Mouse (Mus musculus) lung, embryonic 16.5 days (tissue): ENCODE measurements around the gene Zfp704. TPM values are rescaled to one million over a fixed set of nuclear protein-coding genes. Genes with fewer than 3 reads are reported as not detected.

ENCODE experiments used
- ATAC-seq: fragments of 200-750 bp; cut with Nextera tagmentation; 2 replicates; pipeline ENCODE4 v1.8.0; 2017; ENCODE audit warnings: low read depth, mild to moderate bottlenecking, moderate library complexity
- H3K27ac ChIP-seq: fragments of 300-500 bp; sonication (generic); 2 replicates; pipeline ENCODE4 v1.5.1; 2014; ENCODE audit warnings: mild to moderate bottlenecking, control low read depth, low read length
- H3K27me3 ChIP-seq: fragments of 300-500 bp; sonication (generic); 2 replicates; pipeline ENCODE4 v1.6.1; 2014; ENCODE audit warnings: low read depth, low read length, mixed read lengths; ENCODE audit not compliant: control insufficient read depth, insufficient read depth
- H3K36me3 ChIP-seq: fragments of 300-500 bp; sonication (generic); 2 replicates; pipeline ENCODE4 v1.6.1; 2014; ENCODE audit warnings: low read length; ENCODE audit not compliant: control insufficient read depth, insufficient read depth
- H3K4me1 ChIP-seq: fragments of 300-500 bp; sonication (generic); replicated peaks from 2 replicates; pipeline ENCODE4 v1.6.1; 2014; ENCODE audit warnings: low read length, mixed read lengths; ENCODE audit not compliant: control insufficient read depth, insufficient read depth
- H3K4me2 ChIP-seq: fragments of 300-500 bp; sonication (generic); 2 replicates; pipeline ENCODE4 v1.6.1; 2014; ENCODE audit warnings: low read depth, low read length, control low read depth
- H3K4me3 ChIP-seq: fragments of 300-500 bp; sonication (generic); 2 replicates; pipeline ENCODE4 v1.5.1; 2014; ENCODE audit warnings: mild to moderate bottlenecking, low read length, control low read depth
- H3K9ac ChIP-seq: fragments of 300-500 bp; sonication (generic); 2 replicates; pipeline ENCODE4 v1.6.1; 2014; ENCODE audit warnings: low read length, control low read depth
- H3K9me3 ChIP-seq: fragments of 300-500 bp; sonication (generic); 2 replicates; pipeline ENCODE4 v1.6.1; 2016; ENCODE audit warnings: low read length; ENCODE audit not compliant: control insufficient read depth
- WGBS: fragments of 180-500 bp; shearing (Covaris S2); extraction: QIAGEN DNeasy Blood & Tissue Kit; methylation state at CpG from one replicate; pipeline ENCODE4 v1.1.7; 2014; 5-methylcytosine and 5-hydroxymethylcytosine counted together
- polyA plus RNA-seq: library from polyadenylated mRNA; unstranded; fragments of >200 nt; fragmentation: Nextera tagmentation; extraction: Ambion mirVana; gene quantifications from 2 replicates; pipeline ENCODE4 v1.2.1, GENCODE M21; 2015

The Zfp704 gene
- polyA plus RNA-seq, 1 experiment from 2014 or later, result 8.9 TPM

GRCm38 (mm10) chr3:9603866-9604265, 6.0 kb downstream of the Zfp704 start:
- 73% methylated on average over 4 of the region's 4 CpGs for WGBS
- Histone ChIP-seq H3K9me3 (no peaks in the 10 kb centered on the region), H3K4me1 (peaks cover 14% of the 10 kb centered on the region), H3K36me3 (no peaks in the 10 kb centered on the region), H3K9ac (no peak overlapping the region), H3K27me3 (no peaks in the 10 kb centered on the region), H3K4me3 (no peak overlapping the region), H3K27ac (peak overlapping the region; percentile 13; the same call in 1 of the 2 replicates), H3K4me2 (no peak overlapping the region)
- no peak for ATAC-seq

- 67% methylated on average over 6 of the region's 6 CpGs for WGBS
- Histone ChIP-seq H3K27ac (no peak overlapping the region), H3K36me3 (no peaks in the 10 kb centered on the region)
Measured at GRCm38 (mm10) chr3:9600577-9600976, 9.3 kb downstream of the Zfp704 start.

GRCm38 (mm10) chr3:9599738-9600410, 10.0 kb downstream of the Zfp704 start:
- WGBS, result 82% methylated on average over 11 of the region's 11 CpGs
- H3K4me2 ChIP-seq, result no peak overlapping the region
- H3K36me3 ChIP-seq, result no peaks in the 10 kb centered on the region
- H3K27me3 ChIP-seq, result no peaks in the 10 kb centered on the region
- no peak overlapping the region for H3K9ac ChIP-seq
- no peak overlapping the region for H3K4me3 ChIP-seq
- H3K4me1 ChIP-seq, result 0 out of 2 replicates have a peak, but pooled peaks cover 2% of the 10 kb centered on the region
- H3K27ac ChIP-seq, result no peak overlapping the region
- H3K9me3 ChIP-seq, result no peaks in the 10 kb centered on the region
- no peak for ATAC-seq

More at GRCm38 (mm10) chr3:9600577-9600976, 9.3 kb downstream of the Zfp704 start:
- Histone ChIP-seq H3K9ac (no peak overlapping the region), H3K4me1 (0 out of 2 replicates have a peak, but pooled peaks cover 2% of the 10 kb centered on the region), H3K9me3 (no peaks in the 10 kb centered on the region), H3K4me2 (no peak overlapping the region), H3K27me3 (no peaks in the 10 kb centered on the region), H3K4me3 (no peak overlapping the region)
- no peak for ATAC-seq

GRCm38 (mm10) chr3:9598061-9598460, 11.8 kb downstream of the Zfp704 start:
- no peaks in the 10 kb centered on the region for H3K27me3 ChIP-seq
- no peak overlapping the region for H3K4me2 ChIP-seq
- no peaks in the 10 kb centered on the region for H3K9me3 ChIP-seq
- WGBS, result 86% methylated on average over 3 of the region's 3 CpGs
- no peak for ATAC-seq
- 0 out of 2 replicates have a peak, but pooled peaks cover 2% of the 10 kb centered on the region for H3K4me1 ChIP-seq
- no peak overlapping the region for H3K27ac ChIP-seq
- no peak overlapping the region for H3K9ac ChIP-seq
- no peak overlapping the region for H3K4me3 ChIP-seq
- no peaks in the 10 kb centered on the region for H3K36me3 ChIP-seq

DNA sequence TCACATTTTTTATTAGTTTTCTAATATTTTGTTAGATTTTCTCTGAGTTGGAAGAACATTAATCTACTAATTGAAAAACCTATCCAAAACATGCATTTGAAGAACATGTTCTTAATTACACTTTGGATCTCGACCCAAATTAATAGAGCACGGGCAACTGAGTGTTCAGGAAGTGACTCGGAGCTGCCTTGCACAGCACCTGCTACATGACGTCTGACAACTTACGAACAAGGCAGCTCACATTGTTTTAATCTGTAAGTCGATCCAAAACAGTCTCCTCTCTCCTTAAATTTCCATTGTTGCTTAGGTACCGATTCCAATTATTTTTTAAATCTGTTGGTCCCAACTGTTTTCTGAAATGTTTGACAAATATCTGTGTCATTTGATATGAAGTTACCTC, 15.4 kb downstream of the Zfp704 start:
- 67% methylated on average over 7 of the region's 7 CpGs for WGBS
- Histone ChIP-seq H3K27me3 (no peaks in the 10 kb centered on the region), H3K4me3 (no peak overlapping the region), H3K9me3 (no peaks in the 10 kb centered on the region), H3K36me3 (no peaks in the 10 kb centered on the region), H3K4me2 (no peak overlapping the region), H3K4me1 (no peaks in the 10 kb centered on the region), H3K27ac (no peak overlapping the region), H3K9ac (no peak overlapping the region)
- ATAC-seq, result no peak

DNA sequence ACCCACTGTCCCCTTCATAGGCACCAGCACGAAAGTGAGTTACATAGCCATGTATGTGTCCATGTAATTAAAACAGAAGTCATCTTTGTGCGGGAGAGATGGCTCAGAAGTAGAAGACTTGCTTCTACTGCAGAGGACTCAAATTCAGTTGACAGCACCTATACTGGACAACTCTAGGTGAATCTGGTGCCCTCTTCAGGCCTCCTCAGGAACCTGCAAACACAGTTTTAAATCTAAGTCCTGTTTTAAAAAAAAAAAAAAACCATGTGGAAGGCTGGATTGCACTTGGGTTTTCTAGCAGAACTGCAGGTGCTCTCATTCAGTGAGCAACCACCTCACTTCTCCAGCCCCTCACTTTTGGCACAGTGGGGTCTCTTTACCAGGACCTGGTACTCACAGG, 16.1 kb downstream of the Zfp704 start:
- H3K27ac ChIP-seq, result no peak overlapping the region
- H3K4me2 ChIP-seq, result no peak overlapping the region
- H3K4me3 ChIP-seq, result no peak overlapping the region
- no peaks in the 10 kb centered on the region for H3K4me1 ChIP-seq
- WGBS, result 77% methylated on average over 2 of the region's 2 CpGs
- no peaks in the 10 kb centered on the region for H3K36me3 ChIP-seq
- H3K9me3 ChIP-seq, result no peaks in the 10 kb centered on the region
- no peaks in the 10 kb centered on the region for H3K27me3 ChIP-seq
- H3K9ac ChIP-seq, result no peak overlapping the region
- no peak for ATAC-seq

DNA sequence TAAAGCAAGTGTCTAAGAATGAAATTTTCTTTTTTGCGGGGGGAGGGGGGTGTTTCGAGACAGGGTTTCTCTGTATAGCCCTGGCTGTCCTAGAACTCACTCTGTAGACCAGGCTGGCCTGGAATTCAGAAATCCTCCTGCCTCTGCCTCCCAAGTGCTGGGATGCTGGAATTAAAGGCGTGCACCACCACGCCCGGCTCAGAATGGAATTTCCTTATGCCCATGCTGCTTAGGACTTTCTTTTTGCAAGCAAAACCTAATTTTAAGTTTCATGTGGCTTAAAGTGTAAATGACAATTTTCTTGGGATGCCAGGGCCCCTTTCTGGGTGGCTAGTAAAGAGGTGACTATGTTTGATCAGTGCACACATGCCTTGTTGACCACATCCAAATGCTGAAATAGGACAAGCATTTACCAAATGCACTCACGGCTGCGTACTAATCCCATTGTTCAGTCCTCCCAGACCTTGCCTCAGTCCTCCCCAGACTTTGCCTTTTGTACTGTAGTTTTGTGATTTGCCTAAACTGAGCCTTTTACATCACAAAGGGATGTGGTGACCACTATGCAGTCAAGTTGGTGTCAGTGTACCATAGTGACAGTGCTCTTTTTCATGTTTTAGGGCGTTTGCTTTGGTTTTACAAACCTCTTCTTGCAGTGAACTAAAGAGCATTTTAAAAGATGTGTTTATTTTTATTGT, 18.3 kb downstream of the Zfp704 start:
- H3K27ac ChIP-seq, result no peak overlapping the region
- H3K9ac ChIP-seq, result no peak overlapping the region
- H3K4me1 ChIP-seq, result no peaks in the 10 kb centered on the region
- no peak for ATAC-seq
- H3K4me3 ChIP-seq, result no peak overlapping the region
- H3K4me2 ChIP-seq, result no peak overlapping the region
- WGBS, result 94% methylated on average over 8 of the region's 8 CpGs
- H3K36me3 ChIP-seq, result no peaks in the 10 kb centered on the region
- no peaks in the 10 kb centered on the region for H3K9me3 ChIP-seq
- H3K27me3 ChIP-seq, result no peaks in the 10 kb centered on the region

DNA sequence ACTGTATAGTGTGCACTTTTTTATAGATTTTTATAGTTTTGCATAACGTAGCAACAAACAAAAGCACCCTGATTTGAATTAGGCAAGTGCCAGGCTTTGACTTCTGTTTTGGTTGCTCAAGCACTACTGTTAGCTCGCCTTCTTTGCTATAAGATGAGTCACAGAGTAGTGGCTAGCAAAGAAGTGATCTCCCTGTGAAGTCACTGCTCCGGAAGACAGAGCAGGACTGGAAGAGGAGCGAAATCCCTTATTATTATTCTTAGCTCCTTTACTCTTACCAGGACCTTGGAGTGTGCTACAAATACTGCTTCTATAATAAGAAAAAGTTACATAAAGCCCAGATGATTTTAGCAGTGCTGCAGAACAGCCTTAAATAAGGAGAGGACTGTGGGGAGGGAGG, 21.2 kb downstream of the Zfp704 start:
- Histone ChIP-seq H3K36me3 (no peaks in the 10 kb centered on the region), H3K9ac (no peak overlapping the region), H3K27ac (no peak overlapping the region), H3K4me1 (peaks cover 7% of the 10 kb centered on the region), H3K4me3 (no peak overlapping the region), H3K9me3 (no peaks in the 10 kb centered on the region), H3K4me2 (no peak overlapping the region), H3K27me3 (no peaks in the 10 kb centered on the region)
- ATAC-seq, result no peak
- 91% methylated on average over 4 of the region's 4 CpGs for WGBS

DNA sequence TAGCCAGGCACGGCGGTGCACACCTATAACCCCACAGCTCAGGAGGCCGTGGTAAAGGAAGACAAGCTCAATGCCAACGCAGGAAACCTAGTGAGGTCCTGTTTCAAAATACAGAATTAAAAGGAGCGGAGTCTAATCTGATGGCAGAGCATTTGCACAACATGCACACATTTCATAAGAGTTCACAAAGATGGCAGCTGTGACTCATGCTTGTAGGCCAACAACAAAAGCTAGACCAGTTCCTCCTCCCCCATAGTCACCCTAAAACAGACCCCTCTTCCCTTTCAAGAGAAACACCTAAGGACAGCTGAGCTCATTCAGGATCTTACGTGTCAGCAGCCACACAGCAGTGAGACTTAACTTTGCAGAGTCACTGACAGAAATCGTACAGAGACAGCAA, 22.6 kb downstream of the Zfp704 start:
- 93% methylated on average over 7 of the region's 7 CpGs for WGBS
- no peak overlapping the region for H3K9ac ChIP-seq
- no peak overlapping the region for H3K4me2 ChIP-seq
- no peaks in the 10 kb centered on the region for H3K9me3 ChIP-seq
- no peak overlapping the region for H3K27ac ChIP-seq
- peaks cover 7% of the 10 kb centered on the region for H3K4me1 ChIP-seq
- H3K27me3 ChIP-seq, result no peaks in the 10 kb centered on the region
- no peak for ATAC-seq
- H3K4me3 ChIP-seq, result no peak overlapping the region
- no peaks in the 10 kb centered on the region for H3K36me3 ChIP-seq
